Mouse (Mus musculus): ENCODE data around the gene Mgll.

GRCm38 (mm10) chr6:88815489-88815888, 91.3 kb downstream of the Mgll start:
- TF ChIP-seq CTCF (conservative IDR thresholded peaks at IDR 0.05; ENCODE audit: low read length) (no peak), NANOG (IDR thresholded peaks at IDR 0.05; ENCODE audit: borderline replicate concordance, low read length) (no peak), POU5F1 (IDR thresholded peaks at IDR 0.05; ENCODE audit: borderline replicate concordance, low read length) (no peak)
